Mouse (Mus musculus) testis, postnatal 14 days (tissue): ENCODE data around the gene Fbxw9.

Experiments used
- DNase-seq: peaks from one replicate; pipeline ENCODE4 v3.0.0; 2021; ENCODE audit warnings: low spot score

Fbxw9 gene

GRCm38 (mm10) chr8:85059879-85060616 is at the start of gene Fbxw9:
Fbxw9 (plus strand) TSS chr8:85060055.
- DNase-seq, result peak; percentile 90

- DNase-seq, result no peak
These were observed 48.6 kb upstream of the Fbxw9 start for GRCm38 (mm10) chr8:85011242-85011641.

GRCm38 (mm10) chr8:85013230-85013840 is 46.5 kb upstream of the Fbxw9 start:
- DNase-seq, result peak; percentile 77

- no peak for DNase-seq
These were observed 45.4 kb upstream of the Fbxw9 start, which contains the start of gene Best2 for GRCm38 (mm10) chr8:85014431-85014830. Best2 (minus strand) TSS chr8:85014531.

GRCm38 (mm10) chr8:85016724-85017123 is 43.1 kb upstream of the Fbxw9 start:
- DNase-seq, result no peak

- DNase-seq, result no peak
These were observed 42.6 kb upstream of the Fbxw9 start for GRCm38 (mm10) chr8:85017209-85017608.

- no peak for DNase-seq
These were observed 38.3 kb upstream of the Fbxw9 start for GRCm38 (mm10) chr8:85021514-85022055.

GRCm38 (mm10) chr8:85023846-85024245 is 36.0 kb upstream of the Fbxw9 start:
- DNase-seq, result no peak

- DNase-seq, result peak; percentile 89
These were observed 34.5 kb upstream of the Fbxw9 start, which contains the start of gene Asna1 for GRCm38 (mm10) chr8:85025098-85025932. Asna1 (minus strand) TSS chr8:85025281.

GRCm38 (mm10) chr8:85026670-85027515 is 33.0 kb upstream of the Fbxw9 start, which contains the start of gene Trir:
Trir (plus strand) TSS chr8:85026823.
- DNase-seq, result peak; percentile 97

GRCm38 (mm10) chr8:85027516-85027855 is 32.4 kb upstream of the Fbxw9 start:
- no peak for DNase-seq

- DNase-seq, result no peak
These were observed 31.9 kb upstream of the Fbxw9 start for GRCm38 (mm10) chr8:85027922-85028321.

- no peak for DNase-seq
These were observed 30.6 kb upstream of the Fbxw9 start for GRCm38 (mm10) chr8:85029271-85029670.

GRCm38 (mm10) chr8:85032622-85033311 is 27.1 kb upstream of the Fbxw9 start:
- no peak for DNase-seq

- no peak for DNase-seq
These were observed 26.0 kb upstream of the Fbxw9 start for GRCm38 (mm10) chr8:85033867-85034266.

- DNase-seq, result peak; percentile 79
These were observed 25.1 kb upstream of the Fbxw9 start for GRCm38 (mm10) chr8:85034764-85035163.

- no peak for DNase-seq
These were observed 24.6 kb upstream of the Fbxw9 start for GRCm38 (mm10) chr8:85035165-85035727.

GRCm38 (mm10) chr8:85035728-85036310 is 24.0 kb upstream of the Fbxw9 start:
- DNase-seq, result peak; percentile 61

- DNase-seq, result no peak
These were observed 23.5 kb upstream of the Fbxw9 start for GRCm38 (mm10) chr8:85036381-85036717.

- DNase-seq, result peak; percentile 95
These were observed 23.0 kb upstream of the Fbxw9 start, which contains the start of gene Tnpo2 for GRCm38 (mm10) chr8:85036718-85037365. Tnpo2 (plus strand) TSS chr8:85036915.
